Mouse (Mus musculus) embryo, embryonic 10 days (tissue): Measurements from ENCODE around the gene Gnb5.

ENCODE experiments used
- DNase-seq: peaks from one replicate; pipeline ENCODE4 v3.0.0-alpha.2; 2015; ENCODE audit warnings: low spot score

Gene Gnb5

DNA sequence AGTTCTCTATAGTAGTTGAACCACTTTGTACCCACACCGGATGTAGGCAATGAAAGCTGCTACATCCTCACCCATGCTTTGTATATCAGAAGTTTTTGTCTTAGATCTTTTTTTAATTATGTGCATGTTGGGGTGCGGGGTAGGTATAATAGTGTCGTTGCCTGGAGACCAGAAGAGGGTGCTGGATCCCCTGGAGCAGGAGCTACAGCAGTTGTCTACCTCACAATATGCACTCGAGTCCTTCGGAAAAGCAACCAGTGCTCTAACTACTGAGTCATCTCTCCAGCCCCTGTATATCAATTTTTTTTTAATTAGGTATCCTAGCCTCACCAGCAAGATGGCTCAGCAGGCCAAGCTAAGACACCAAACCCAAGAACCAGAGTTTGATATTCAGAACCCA, 927 bp downstream of the Gnb5 start:
- no peak for DNase-seq

DNA sequence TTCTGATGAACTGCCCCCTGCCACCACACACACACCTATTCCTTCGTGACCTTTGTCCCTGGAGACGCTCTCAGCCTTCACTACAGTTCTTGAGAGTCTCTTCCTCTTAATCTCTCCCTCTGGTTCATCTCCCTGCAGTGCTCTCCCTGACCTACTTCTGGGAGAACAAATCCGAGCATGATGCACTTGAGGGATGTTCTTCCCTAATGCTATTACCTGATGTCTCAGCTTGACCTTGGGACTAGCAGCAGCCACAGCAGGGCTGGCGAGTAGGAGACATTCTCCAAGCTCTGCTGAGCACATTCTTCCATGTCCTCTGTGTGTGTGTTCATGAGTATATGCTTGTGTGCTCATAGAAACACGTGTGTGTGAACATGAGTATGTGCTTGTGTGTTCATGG, 2.5 kb downstream of the Gnb5 start:
- no peak for DNase-seq

DNA sequence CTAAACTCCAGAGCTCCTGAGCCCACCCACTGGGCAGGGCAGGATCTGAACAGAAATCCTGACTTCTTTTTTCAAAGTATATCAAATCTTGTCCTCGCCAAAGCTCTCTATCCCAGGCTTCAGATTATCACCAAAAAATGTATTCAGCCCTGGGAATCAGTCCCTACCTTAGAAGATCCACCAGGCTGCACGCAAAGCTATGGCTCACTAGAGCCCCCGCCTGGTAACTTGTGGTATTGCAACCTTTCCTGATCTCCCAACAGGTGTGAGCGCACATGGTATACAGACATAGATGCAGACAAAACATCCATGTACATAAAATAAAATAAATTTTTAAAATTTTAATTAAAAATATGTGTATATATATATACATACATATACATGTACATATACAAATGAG, 5.9 kb downstream of the Gnb5 start:
- DNase-seq: peak; percentile 75

DNA sequence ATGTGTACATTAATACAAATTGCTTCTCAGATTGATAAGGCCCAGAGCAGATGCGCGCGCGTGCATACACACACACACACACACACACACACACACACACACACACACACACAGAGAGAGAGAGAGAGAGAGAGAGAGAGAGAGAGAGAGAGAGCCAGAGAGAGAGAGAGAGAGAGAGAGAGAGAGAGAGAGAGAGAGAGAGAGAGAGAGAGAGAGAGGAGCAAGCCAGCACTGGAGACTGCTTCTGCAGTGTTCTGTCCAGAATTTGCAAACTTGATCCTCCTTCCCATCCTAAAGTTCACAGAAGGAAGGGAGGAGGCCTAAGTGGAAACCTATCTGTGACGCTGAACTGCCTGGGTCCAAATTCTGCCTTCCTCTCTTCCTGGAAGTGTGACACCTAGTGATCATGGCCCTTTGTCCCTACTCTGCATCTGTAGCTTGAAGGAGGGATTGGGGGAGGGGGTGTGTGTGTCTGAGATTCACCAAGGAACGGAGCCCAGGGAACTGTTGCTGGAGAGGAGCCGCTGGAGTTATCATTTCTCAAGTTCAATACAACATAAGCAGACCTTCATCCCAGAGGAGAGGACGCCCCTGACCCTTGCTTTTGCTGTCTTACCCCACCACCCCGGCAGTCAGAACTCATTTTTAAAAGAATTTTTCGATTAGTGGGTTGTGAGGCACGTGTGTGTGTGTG, 7.2 kb downstream of the Gnb5 start:
- peak; percentile 46 for DNase-seq

DNA sequence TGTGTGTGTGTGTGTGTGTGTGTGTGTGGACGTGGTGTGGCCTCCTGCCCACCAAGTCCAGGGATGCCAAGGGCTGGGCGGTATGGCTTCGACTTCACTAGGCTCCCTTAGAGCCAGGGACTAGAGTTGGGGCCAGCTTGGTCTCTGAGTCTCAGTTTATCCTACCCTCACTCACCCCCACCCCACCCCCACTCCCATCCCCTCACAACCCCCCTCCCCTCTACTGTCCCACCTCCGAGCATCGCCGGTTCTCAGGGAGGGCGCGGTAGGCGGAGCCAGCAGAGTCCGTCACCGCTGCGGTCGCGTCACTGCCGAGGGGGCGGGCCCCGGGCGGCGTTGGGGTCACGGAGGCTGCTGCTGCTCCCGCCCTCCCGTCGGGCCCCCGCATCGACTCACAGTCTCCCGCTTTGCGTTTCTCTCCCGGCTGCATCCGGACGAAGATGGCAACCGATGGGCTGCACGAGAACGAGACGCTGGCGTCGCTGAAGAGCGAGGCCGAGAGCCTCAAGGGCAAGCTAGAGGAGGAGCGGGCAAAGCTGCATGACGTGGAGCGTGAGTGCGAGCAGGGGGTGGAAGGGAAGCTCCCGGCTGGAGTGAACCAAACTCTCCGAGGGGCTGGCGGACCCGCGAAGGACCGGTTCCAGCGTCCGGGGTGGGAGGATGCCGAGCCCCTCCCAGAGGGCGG, 7.9 kb downstream of the Gnb5 start:
- peak; percentile 83 for DNase-seq

DNA sequence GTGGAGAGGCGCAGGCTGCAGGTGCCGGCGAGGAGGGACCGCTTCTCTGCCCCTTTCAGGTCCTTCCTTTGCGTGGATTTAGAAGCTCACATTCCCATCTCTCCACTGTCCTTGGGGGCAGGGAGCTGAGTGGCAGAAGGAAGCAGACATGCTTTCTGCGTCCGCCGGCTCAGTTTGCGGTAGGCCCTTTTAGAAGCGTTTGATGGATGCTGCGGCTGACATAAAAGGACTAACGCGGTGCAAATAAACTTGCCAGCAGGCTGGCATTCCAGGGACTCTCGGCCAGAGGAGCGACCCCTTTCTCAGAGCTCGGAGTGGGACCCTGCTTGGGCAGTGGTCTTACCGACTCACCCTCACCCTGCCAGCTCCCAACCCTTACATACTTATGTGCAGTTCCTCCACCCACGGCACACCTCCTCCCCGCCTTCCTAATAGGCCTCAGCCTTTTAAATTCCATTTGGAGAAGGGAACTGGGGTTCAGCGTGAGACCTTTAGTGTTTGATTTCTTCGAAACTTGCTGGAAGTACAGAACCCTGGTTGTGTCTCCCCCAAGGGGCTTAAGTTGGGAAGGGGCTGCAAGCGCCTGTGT, 8.5 kb downstream of the Gnb5 start:
- DNase-seq: no peak

DNA sequence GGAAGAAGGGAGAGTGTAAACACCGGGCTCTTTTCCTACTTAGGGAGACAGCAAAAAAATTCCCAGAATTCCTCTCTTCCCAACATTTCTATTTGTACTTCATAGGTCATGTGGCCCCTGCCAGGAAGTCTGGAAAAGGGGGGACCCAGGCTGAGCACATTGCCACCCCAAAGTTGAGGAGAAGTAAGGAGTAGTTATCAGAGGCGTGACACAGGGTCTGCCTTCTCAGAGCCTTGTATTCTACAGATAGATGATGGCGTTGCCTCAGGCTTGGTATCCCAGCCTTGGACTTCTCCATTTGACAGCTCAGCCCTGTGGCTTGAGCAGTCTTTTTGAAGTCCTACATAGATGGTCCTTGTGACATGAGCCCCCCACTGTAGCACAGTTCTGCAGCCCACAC, 9.2 kb downstream of the Gnb5 start:
- DNase-seq: no peak

DNA sequence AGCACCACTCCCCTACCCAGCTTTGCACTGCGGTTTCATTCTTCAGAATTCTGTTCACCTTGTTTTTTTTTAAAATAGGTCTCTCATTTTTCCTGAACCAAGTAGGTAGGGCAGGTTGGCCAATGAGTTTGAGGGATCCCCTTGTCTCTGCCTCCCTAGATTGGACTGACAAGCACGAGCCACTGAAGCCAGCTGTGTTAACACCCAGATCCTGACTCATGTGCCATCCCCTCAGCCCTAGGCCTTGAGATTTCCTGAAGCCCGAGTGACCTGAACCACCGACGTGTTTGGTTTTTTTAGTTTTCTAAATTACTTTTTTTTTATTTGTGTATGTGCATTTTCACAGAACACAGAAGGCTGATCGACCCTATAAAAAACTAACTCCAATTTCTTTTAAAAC, 10.7 kb downstream of the Gnb5 start:
- DNase-seq: no peak

DNA sequence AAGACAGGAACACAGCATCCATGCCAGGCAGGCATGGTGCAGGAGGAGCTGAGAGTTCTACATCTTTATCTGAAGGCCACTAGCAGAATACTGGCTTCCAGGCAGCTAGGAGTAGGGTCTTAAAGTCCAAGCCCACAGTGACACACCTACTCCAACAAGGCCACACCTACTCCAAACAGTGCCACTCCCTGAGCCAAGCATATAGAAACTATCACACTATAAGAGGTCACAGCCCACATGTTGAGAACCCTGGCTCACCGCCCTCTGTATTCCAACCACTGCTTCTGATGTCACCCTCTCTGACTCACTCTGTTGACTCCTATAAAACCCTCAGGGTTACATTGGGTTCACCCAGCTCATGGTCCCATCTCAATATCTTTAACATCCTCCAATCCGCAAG, 12.1 kb downstream of the Gnb5 start:
- DNase-seq: no peak

DNA sequence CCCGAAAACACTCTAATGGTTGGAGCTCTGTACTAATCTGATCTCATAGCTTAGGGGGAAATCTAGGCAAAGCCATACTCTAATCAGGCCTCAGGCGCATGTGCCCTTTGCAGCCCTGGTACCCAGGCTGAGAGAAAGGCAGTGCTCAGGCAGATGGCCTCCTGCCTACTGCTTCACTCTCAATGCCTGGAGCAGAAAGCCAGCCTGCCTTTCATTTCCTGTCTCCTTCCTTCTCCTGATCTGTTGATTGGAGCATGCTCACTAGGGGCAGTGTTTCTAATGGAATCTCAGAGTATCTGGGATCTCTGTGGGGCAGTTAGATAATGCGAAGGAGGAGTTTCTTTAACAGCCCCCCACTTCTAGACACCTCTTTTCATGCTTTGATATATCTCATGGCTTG, 13.3 kb downstream of the Gnb5 start:
- DNase-seq: peak; percentile 20

DNA sequence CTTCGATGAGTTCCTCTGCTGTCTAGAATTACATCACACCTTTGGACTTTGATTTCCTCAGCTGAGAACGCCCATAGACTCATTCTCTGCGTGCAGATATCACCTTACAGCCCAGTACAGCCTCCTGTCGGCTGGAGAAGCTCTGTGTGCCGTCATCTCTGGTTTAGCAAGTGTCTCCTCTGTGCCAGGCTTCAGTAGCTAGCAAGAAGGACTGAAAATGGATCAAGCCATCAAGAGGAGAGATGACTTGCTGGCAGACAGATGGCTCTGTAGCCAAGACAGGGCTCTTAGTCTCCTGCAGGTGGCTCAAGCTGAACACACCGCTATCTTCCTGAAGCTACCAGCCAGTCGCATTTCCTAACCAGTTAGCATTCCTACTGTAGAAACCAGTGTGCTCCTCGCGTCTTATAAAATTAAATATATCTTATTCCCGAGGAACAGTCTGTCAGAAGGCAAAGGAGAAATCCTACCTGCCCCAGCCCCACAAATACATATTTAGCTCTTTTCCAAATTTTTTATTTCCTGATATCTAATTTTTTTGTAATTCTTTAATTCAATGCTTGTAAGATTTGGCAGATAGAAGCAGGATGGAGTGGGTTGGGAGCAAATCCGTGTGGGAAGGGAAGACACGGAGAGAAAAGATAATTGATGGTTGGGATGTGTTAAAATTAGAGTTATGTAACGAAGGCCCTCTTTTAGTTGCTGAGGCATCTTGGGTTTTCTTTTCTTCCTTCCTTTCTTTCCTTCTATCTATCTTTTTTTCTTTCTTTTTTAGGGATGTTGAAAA, 16.2 kb downstream of the Gnb5 start:
- no peak for DNase-seq

DNA sequence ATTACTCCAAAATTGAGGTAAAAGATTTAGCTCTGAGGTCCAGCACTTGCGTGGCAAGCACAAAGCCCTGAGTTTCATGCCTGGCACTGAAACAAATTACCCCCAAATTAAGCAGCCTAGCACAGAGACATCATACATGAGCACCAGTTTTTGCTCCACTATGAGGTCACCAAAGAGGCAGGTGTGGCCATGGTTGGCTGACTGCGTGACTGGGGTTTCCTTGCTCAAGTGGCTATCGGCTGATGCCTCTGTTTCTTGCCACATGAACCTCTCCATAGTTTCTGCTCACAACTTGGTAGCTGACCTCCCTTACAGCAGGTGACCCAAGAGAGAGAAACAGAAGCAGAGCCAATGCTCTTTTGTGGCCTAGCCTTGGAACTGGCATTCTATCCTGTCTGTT, 22.0 kb downstream of the Gnb5 start:
- DNase-seq: no peak

DNA sequence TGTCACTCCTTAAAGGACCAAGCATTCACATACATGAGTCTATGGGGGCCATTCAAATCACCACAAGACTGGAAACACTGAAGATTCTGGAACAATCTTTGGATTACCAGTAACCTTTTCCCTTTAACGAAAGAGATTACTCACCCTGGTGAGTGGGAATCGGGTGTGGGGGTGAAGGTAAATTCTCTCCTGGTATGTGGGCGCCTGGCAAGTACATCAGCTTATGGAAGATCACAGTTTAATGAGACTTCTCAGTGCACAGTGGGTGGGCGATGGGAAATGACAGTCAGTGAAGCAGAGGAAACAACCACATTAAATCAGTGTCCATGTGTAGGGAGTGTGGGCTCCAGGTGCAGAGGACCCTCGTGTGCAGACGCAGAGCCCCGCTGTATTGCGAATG, 24.7 kb downstream of the Gnb5 start:
- no peak for DNase-seq

DNA sequence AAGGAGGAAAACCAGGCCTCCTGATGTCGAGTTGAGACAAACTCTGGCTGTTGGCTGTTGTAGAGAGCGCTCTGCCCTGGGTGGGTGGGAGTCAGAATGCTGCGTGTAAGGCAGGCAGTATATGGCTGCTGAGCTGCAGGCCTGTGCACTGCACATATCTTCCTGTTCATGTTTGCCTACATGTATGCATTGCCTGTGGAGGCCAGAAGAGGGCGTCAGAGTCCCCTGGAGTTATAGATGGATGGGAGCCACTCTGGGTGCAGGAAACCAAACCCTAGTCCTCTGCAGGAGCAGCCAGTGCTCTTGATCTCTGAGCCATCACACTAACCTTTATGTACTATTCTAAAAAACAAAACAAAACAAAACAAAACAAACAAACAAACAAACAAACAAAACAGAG, 28.4 kb downstream of the Gnb5 start:
- no peak for DNase-seq

DNA sequence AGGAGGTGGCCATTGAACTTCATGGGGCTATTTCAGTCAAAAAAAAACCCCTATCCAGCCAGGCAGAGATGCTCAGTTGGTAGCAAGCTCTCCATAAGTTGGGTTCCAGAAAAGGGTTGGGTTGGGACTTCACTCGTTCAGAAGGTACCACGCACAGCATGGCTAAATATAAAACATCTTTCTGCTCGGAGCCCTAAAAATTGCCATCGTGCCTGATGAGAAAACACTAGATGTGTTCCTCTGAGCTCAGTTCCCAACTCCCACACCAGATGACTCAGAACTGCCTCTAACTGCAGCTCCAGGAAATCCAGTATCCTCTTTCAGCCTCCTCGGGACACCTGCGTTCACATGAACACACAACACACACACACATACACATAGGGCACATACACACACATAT, 31.9 kb downstream of the Gnb5 start:
- no peak for DNase-seq

DNA sequence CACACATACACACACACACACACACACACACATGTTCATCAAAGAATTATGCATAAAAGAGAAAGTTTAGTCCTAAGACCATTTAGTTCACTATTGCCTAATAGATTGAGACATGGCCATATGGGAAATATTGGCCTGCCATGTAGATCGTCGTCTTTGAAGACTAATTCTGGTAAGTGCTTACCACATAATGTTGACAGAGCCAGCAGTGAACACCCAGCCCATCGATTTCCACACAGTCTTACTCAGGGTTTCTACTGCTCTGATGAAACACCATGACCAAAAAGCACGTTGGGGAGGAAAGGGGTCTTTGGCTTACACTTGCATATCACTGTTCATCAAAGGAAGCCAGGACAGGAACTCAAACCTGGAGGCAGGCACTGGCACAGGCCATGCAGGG, 36.3 kb downstream of the Gnb5 start:
- DNase-seq: no peak

DNA sequence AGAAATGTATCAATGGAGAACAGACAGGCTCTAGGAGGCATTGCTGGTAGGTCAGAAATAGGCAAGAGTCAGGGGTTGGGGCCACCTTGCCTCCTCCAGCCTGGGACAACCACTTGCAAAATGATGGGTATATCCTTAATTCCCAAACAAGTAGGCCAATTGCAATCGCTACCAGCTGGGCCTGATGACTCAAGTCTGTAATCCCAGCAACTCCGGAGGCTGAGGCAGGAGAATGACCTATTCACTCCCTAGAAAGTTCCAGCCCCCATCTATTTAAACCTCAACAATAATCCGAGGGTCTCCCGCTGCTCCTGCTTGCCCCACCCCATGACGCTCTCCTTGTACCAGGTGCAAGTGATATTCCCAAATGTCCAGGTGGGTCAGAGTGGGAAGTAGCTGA, 41.4 kb downstream of the Gnb5 start, which contains the start of gene Bcl2l10:
Gene Bcl2l10, plus strand, starts transcription at position 301 of the 400 bp plus-strand sequence.
- DNase-seq: no peak

DNA sequence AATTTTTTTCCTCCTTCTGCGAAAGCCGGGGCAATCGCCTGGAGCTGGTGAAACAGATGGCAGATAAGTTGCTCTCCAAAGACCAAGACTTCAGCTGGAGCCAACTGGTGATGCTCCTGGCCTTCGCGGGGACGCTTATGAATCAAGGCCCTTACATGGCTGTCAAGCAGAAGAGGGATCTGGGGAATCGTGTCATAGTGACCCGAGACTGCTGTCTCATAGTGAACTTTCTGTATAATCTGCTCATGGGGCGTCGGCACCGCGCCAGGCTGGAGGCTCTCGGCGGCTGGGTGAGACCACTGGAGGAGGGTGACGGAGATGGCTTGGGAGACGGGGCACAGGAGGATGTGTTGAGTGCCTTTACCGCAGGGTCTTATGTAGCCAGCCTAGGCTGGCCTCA, 42.0 kb downstream of the Gnb5 start:
- no peak for DNase-seq

DNA sequence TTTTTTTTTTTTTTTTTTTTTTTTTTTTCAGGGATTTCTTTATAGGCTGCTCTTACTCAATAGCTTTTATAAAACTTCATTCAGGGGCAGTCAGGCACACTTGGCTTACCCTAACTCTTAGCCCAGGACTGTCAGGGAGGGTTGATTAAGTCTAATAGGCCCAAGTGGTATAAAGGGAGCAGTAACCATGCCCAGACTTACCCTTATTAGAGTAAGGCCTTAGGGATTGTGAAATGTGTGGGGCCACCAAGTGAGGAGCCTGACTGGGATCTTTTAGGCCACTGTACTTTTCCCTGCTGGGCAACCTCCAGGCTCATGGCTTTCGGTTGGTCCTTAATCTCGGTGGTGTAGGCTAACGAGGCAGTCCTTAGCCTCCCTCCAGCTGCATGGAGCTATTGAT, 42.6 kb downstream of the Gnb5 start:
- DNase-seq: no peak

DNA sequence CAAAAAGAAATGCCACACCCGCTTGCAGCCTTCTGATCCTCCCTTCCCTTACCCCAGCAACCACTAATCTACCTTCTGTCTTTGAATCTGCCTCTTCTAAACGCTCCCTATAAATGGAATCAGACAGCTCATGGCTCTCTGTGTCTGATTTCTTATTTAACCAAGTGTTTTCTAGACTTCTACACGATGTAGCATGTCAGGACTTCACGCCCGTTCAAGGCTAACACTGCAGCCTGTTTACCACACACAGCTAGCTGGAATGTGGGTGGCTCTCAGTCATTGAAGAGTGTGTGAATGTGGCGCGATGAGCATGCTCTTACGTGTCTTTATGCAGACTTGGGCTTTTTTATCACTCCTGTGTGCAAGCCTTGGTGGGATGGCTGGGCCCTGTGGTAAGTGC, 47.0 kb downstream of the Gnb5 start:
- no peak for DNase-seq

DNA sequence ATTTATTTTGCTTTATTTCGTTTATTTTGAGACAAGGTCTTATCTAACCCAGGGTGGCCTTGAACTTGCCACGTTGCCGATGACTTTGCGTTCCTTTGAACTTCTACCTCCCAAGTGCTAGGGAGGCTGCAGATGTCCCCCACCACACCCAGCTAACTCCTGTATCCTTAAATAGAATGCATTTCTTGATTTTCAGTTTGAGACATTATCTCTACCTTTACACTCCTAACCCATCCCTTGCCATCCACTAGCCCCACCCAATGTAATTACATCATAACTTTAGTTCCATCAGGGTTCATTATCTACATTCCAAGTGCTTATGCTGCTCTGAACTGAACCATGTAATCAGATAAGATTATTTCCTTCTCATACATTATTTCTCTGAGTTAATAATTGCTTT, 49.7 kb downstream of the Gnb5 start:
- DNase-seq: no peak

DNA sequence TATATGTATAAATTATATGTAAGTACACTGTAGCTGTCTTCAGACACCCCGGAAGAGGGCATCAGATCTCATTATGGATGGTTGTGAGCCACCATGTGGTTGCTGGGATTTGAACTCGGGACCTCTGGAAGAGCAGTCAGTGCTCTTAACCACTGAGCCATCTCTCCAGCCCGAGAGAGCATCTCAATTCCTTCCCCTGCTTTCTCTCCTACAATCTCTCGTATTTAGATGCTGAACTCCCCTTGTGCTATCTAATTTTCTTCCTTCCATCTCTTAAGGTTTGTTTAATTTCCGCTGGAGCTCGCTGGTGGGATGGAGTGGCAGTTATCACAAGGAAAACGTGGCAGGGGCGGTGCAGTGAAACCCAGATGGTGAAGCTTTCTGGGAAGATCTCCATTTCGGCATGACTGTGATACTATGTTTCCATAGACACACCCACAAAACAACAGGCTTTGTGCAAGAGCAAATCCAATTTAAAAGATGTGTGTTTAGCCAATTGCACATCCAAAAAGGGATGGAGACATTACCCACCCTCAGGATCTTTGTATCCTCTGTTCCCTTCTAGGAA, 51.1 kb downstream of the Gnb5 start:
- no peak for DNase-seq

DNA sequence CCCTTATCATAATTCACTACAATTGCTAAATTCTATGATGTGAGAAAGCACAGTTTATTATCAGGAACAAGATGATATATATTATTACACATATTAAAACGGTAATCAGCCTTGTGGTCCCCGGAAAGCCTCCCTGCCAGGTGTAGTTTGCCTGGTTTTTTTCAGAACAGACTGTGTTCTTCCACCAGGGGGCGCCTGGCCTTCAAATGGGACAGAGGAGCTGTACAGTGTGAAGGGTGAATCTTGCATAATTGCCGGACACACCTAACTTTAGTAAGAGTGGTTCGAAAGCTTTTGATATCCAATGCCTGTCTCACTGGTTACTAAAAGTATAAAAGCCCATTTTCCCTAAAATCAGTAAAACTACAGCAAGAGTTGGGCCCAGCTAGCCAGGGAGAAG, 55.6 kb downstream of the Gnb5 start:
- DNase-seq: peak; percentile 71
